Mouse (Mus musculus) liver, adult 2 months (tissue): ENCODE measurements around the gene Gnl2.

Experiments
- CTCF ChIP-seq: fragments of 200-500 bp; IDR thresholded peaks from 2 replicates; pipeline ENCODE4 v1.5.1; 2011; ENCODE audit warnings: low read depth, low read length, control low read depth
- POLR2A ChIP-seq: fragments of 200-500 bp; IDR thresholded peaks from 2 replicates; pipeline ENCODE4 v1.6.1; 2011; ENCODE audit warnings: low read length, control low read depth; ENCODE audit not compliant: insufficient read depth; ENCODE audit errors: extremely low read depth

GRCm38 (mm10) chr4:125078698-125079097 is 62.3 kb downstream of the Gnl2 start:
- TF ChIP-seq CTCF (no peak), POLR2A (no peak)
